Mouse (Mus musculus): ENCODE data around the gene Borcs5.

- TF ChIP-seq CTCF (IDR thresholded peaks at IDR 0.05; ENCODE audit: extremely low read depth, insufficient read depth, insufficient read length, insufficient replicate concordance): no peak
- no peak for TF ChIP-seq POLR2A (IDR thresholded peaks at IDR 0.05; ENCODE audit: low read depth, low read length)
These were observed 45.7 kb downstream of the Borcs5 start for GRCm38 (mm10) chr6:134685040-134685439.

All from spleen, adult 2 months (tissue).